Mouse (Mus musculus): ENCODE results near the gene Mr1. TPM values are rescaled to one million over a fixed set of nuclear protein-coding genes. Genes with fewer than 3 reads are reported as not detected.

Mr1 gene
- total RNA-seq, 2 experiments from 2014 or later = 24.9 to 32.1 TPM

GRCm38 (mm10) chr1:155096620-155097261 is 49.9 kb downstream of the Mr1 start:
- DNase-seq (ENCODE audit: low spot score in 2 of 2) = no peak

GRCm38 (mm10) chr1:155093971-155094707 is 52.5 kb downstream of the Mr1 start:
- DNase-seq (ENCODE audit: low spot score in 2 of 2) = no peak

- DNase-seq (ENCODE audit: low spot score in 2 of 2) = no peak
These were observed 53.3 kb downstream of the Mr1 start for GRCm38 (mm10) chr1:155093145-155093791.

- no peak for DNase-seq (ENCODE audit: low spot score in 2 of 2)
These were observed 54.5 kb downstream of the Mr1 start for GRCm38 (mm10) chr1:155091842-155092800.

- DNase-seq (ENCODE audit: low spot score in 2 of 2) = no peak
These were observed 55.2 kb downstream of the Mr1 start for GRCm38 (mm10) chr1:155091374-155091841.

- no peak for DNase-seq (ENCODE audit: low spot score in 2 of 2)
These were observed 55.9 kb downstream of the Mr1 start for GRCm38 (mm10) chr1:155090736-155091135.

- no peak for DNase-seq (ENCODE audit: low spot score in 2 of 2)
These were observed 56.3 kb downstream of the Mr1 start for GRCm38 (mm10) chr1:155090327-155090726.

- no peak for DNase-seq (ENCODE audit: low spot score in 2 of 2)
These were observed 57.6 kb downstream of the Mr1 start for GRCm38 (mm10) chr1:155088847-155089603.

GRCm38 (mm10) chr1:155088046-155088445 is 58.6 kb downstream of the Mr1 start:
- DNase-seq (ENCODE audit: low spot score in 2 of 2) = no peak

- no peak for DNase-seq (ENCODE audit: low spot score in 2 of 2)
These were observed 59.7 kb downstream of the Mr1 start for GRCm38 (mm10) chr1:155086893-155087292.

GRCm38 (mm10) chr1:155086416-155086815 is 60.2 kb downstream of the Mr1 start:
- DNase-seq (ENCODE audit: low spot score in 2 of 2) = no peak

- DNase-seq (ENCODE audit: low spot score in 2 of 2) = no peak
These were observed 61.8 kb downstream of the Mr1 start for GRCm38 (mm10) chr1:155084839-155085238.

- DNase-seq (ENCODE audit: low spot score in 2 of 2) = peak; percentile 96
These were observed 63.0 kb downstream of the Mr1 start for GRCm38 (mm10) chr1:155083271-155084265.

- no peak for DNase-seq (ENCODE audit: low spot score in 2 of 2)
These were observed 63.7 kb downstream of the Mr1 start for GRCm38 (mm10) chr1:155082965-155083268.

- no peak for DNase-seq (ENCODE audit: low spot score in 2 of 2)
These were observed 64.3 kb downstream of the Mr1 start for GRCm38 (mm10) chr1:155082158-155082964.

GRCm38 (mm10) chr1:155077675-155078074 is 68.9 kb downstream of the Mr1 start:
- DNase-seq (ENCODE audit: low spot score in 2 of 2) = no peak
